Mouse (Mus musculus): ENCODE data around the gene Cops8.

- TF ChIP-seq POLR2A (IDR thresholded peaks at IDR 0.05; ENCODE audit: low read depth, low read length) (no peak), CTCF (IDR thresholded peaks at IDR 0.05; ENCODE audit: extremely low read depth, insufficient read length, insufficient replicate concordance, low read depth, low read length) (no peak)
Observed at GRCm38 (mm10) chr1:90582635-90583034, 20.1 kb upstream of the Cops8 start.
